Mouse (Mus musculus) stomach, embryonic 16.5 days (tissue): ENCODE measurements around the gene Eef2. TPM values are rescaled to one million over a fixed set of nuclear protein-coding genes. Genes with fewer than 3 reads are reported as not detected.

Experiments used
- ATAC-seq: fragments of 200-750 bp; cut with Nextera tagmentation; 2 replicates; pipeline ENCODE4 v1.8.0; 2017; ENCODE audit warnings: moderate number of reproducible peaks, moderate TSS enrichment; ENCODE audit not compliant: insufficient read depth, low FRiP score
- H3K27ac ChIP-seq: fragments of 300-500 bp; sonication (generic); 2 replicates; pipeline ENCODE4 v1.5.1; 2014; ENCODE audit warnings: low read length
- H3K27me3 ChIP-seq: fragments of 300-500 bp; sonication (generic); 2 replicates; pipeline ENCODE4 v1.6.1; 2014; ENCODE audit warnings: low read length, control low read depth, mixed read lengths; ENCODE audit not compliant: control insufficient read depth, insufficient read depth
- H3K36me3 ChIP-seq: fragments of 300-500 bp; sonication (generic); 2 replicates; pipeline ENCODE4 v1.6.1; 2014; ENCODE audit warnings: low read length; ENCODE audit not compliant: control insufficient read depth, insufficient read depth
- H3K4me1 ChIP-seq: fragments of 300-500 bp; sonication (generic); 2 replicates; pipeline ENCODE4 v1.6.1; 2014; ENCODE audit warnings: low read length, control low read depth, mixed read lengths; ENCODE audit not compliant: control insufficient read depth, insufficient read depth
- H3K4me2 ChIP-seq: fragments of 300-500 bp; sonication (generic); 2 replicates; pipeline ENCODE4 v1.6.1; 2014; ENCODE audit warnings: low read depth, low read length, mixed read lengths
- H3K4me3 ChIP-seq: fragments of 300-500 bp; sonication (generic); replicated peaks from 2 replicates; pipeline ENCODE4 v1.5.1; 2014; ENCODE audit warnings: mild to moderate bottlenecking, low read length
- H3K9ac ChIP-seq: fragments of 300-500 bp; sonication (generic); 2 replicates; pipeline ENCODE4 v1.6.1; 2014; ENCODE audit warnings: low read length
- H3K9me3 ChIP-seq: fragments of 300-500 bp; sonication (generic); replicated peaks from 2 replicates; pipeline ENCODE4 v1.6.1; 2016; ENCODE audit warnings: low read length, control low read depth; ENCODE audit not compliant: control insufficient read depth
- WGBS: fragments of 180-500 bp; shearing (Covaris S2); extraction: QIAGEN DNeasy Blood & Tissue Kit; methylation state at CpG from one replicate; pipeline ENCODE4 v1.1.7; 2014; 5-methylcytosine and 5-hydroxymethylcytosine counted together
- polyA plus RNA-seq: library from polyadenylated mRNA; unstranded; fragments of >200 nt; fragmentation: Nextera tagmentation; extraction: Ambion mirVana; gene quantifications from 2 replicates; pipeline ENCODE4 v1.2.1, GENCODE M21; 2015

Eef2 gene
- polyA plus RNA-seq, 1 experiment from 2014 or later: 533 TPM

GRCm38 (mm10) chr10:81192270-81192967 lies 16.0 kb downstream of the Eef2 start:
- H3K27ac ChIP-seq: peak overlapping the region; percentile 92
- H3K9me3 ChIP-seq: no peaks in the 10 kb centered on the region
- H3K4me2 ChIP-seq: peak overlapping the region; percentile 98
- H3K4me3 ChIP-seq: peak overlapping the region; percentile 65
- under 1% methylated on average over 84 of the region's 93 CpGs for WGBS
- peaks cover 32% of the 10 kb centered on the region for H3K4me1 ChIP-seq
- peak overlapping the region; percentile 93 for H3K9ac ChIP-seq
- peaks cover 6% of the 10 kb centered on the region for H3K27me3 ChIP-seq
- ATAC-seq: peak; percentile 86
- H3K36me3 ChIP-seq: 0 out of 2 replicates have a peak, but pooled peaks cover 10% of the 10 kb centered on the region

- Histone ChIP-seq H3K27me3 (peaks cover 6% of the 10 kb centered on the region), H3K9ac (peak overlapping the region; percentile 93), H3K9me3 (no peaks in the 10 kb centered on the region), H3K4me2 (peak overlapping the region; percentile 98), H3K4me3 (peak overlapping the region; percentile 65), H3K27ac (peak overlapping the region; percentile 92), H3K36me3 (0 out of 2 replicates have a peak, but pooled peaks cover 10% of the 10 kb centered on the region), H3K4me1 (peaks cover 32% of the 10 kb centered on the region)
- 4% methylated on average over 19 of the region's 19 CpGs for WGBS
- peak; percentile 2; the same call in 1 of the 2 replicates for ATAC-seq
These were observed 16.6 kb downstream of the Eef2 start for GRCm38 (mm10) chr10:81192968-81193501.

GRCm38 (mm10) chr10:81193991-81194774 lies 17.8 kb downstream of the Eef2 start:
- Histone ChIP-seq H3K9ac (peak overlapping the region; percentile 66), H3K27ac (peak overlapping the region; percentile 86)

GRCm38 (mm10) chr10:81195300-81195699 lies 18.9 kb downstream of the Eef2 start:
- H3K9me3 ChIP-seq: no peaks in the 10 kb centered on the region
- peak overlapping the region; percentile 66 for H3K9ac ChIP-seq
- peak overlapping the region; percentile 16 for H3K4me3 ChIP-seq
- H3K36me3 ChIP-seq: 0 out of 2 replicates have a peak, but pooled peaks cover 6% of the 10 kb centered on the region
- H3K27me3 ChIP-seq: peaks cover 13% of the 10 kb centered on the region
- peak overlapping the region; percentile 45 for H3K4me2 ChIP-seq
- 58% methylated on average over 4 of the region's 4 CpGs for WGBS
- H3K27ac ChIP-seq: peak overlapping the region; percentile 86
- peaks cover 32% of the 10 kb centered on the region for H3K4me1 ChIP-seq
- ATAC-seq: no peak

More at GRCm38 (mm10) chr10:81193991-81194774, 17.8 kb downstream of the Eef2 start:
- ATAC-seq: peak; percentile 17; the same call in 1 of the 2 replicates
- WGBS: 11% methylated on average over 37 of the region's 37 CpGs
- H3K4me3 ChIP-seq: peak overlapping the region; percentile 16
- no peaks in the 10 kb centered on the region for H3K9me3 ChIP-seq
- peaks cover 11% of the 10 kb centered on the region for H3K27me3 ChIP-seq
- 0 out of 2 replicates have a peak, but pooled peaks cover 6% of the 10 kb centered on the region for H3K36me3 ChIP-seq
- H3K4me2 ChIP-seq: peak overlapping the region; percentile 45
- H3K4me1 ChIP-seq: peaks cover 32% of the 10 kb centered on the region

GRCm38 (mm10) chr10:81196470-81197065 lies 20.1 kb downstream of the Eef2 start:
- Histone ChIP-seq H3K36me3 (no peaks in the 10 kb centered on the region), H3K27ac (0 out of 2 replicates have a peak overlapping the region, but pooled peaks have one; percentile 24), H3K9ac (no peak overlapping the region), H3K4me1 (peaks cover 24% of the 10 kb centered on the region), H3K9me3 (no peaks in the 10 kb centered on the region), H3K27me3 (peaks cover 13% of the 10 kb centered on the region), H3K4me2 (no peak overlapping the region), H3K4me3 (no peak overlapping the region)
- no peak for ATAC-seq
- 67% methylated on average over 11 of the region's 11 CpGs for WGBS

GRCm38 (mm10) chr10:81197305-81197704 lies 20.9 kb downstream of the Eef2 start:
- no peaks in the 10 kb centered on the region for H3K36me3 ChIP-seq
- H3K9ac ChIP-seq: no peak overlapping the region
- H3K4me1 ChIP-seq: peaks cover 21% of the 10 kb centered on the region
- peaks cover 13% of the 10 kb centered on the region for H3K27me3 ChIP-seq
- no peak for ATAC-seq
- H3K27ac ChIP-seq: no peak overlapping the region
- H3K9me3 ChIP-seq: no peaks in the 10 kb centered on the region
- H3K4me3 ChIP-seq: no peak overlapping the region
- 52% methylated on average over 6 of the region's 6 CpGs for WGBS
- H3K4me2 ChIP-seq: no peak overlapping the region

GRCm38 (mm10) chr10:81198230-81198629 lies 21.8 kb downstream of the Eef2 start:
- Histone ChIP-seq H3K9me3 (no peaks in the 10 kb centered on the region), H3K4me2 (no peak overlapping the region), H3K27me3 (peaks cover 13% of the 10 kb centered on the region), H3K4me3 (no peak overlapping the region), H3K27ac (no peak overlapping the region), H3K36me3 (no peaks in the 10 kb centered on the region), H3K9ac (no peak overlapping the region), H3K4me1 (peaks cover 18% of the 10 kb centered on the region)
- ATAC-seq: no peak
- 1% methylated on average over 9 of the region's 9 CpGs for WGBS

- H3K4me2 ChIP-seq: no peak overlapping the region
- no peaks in the 10 kb centered on the region for H3K36me3 ChIP-seq
- no peak overlapping the region for H3K9ac ChIP-seq
- 85% methylated on average over 6 of the region's 6 CpGs for WGBS
- no peak for ATAC-seq
- H3K27me3 ChIP-seq: peaks cover 13% of the 10 kb centered on the region
- H3K4me1 ChIP-seq: peaks cover 13% of the 10 kb centered on the region
- H3K9me3 ChIP-seq: no peaks in the 10 kb centered on the region
- no peak overlapping the region for H3K27ac ChIP-seq
- no peak overlapping the region for H3K4me3 ChIP-seq
These were observed 22.6 kb downstream of the Eef2 start for GRCm38 (mm10) chr10:81198990-81199389.
